Mouse (Mus musculus): ENCODE results near the gene Slfn14. TPM values are rescaled to one million over a fixed set of nuclear protein-coding genes. Genes with fewer than 3 reads are reported as not detected.

The Slfn14 gene
- total and polyA plus RNA-seq, 3 experiments, result 0.04 to 0.19 TPM; not detected in 1

- no peaks in the 10 kb centered on the region for H3K79me2 ChIP-seq (ENCODE audit: control insufficient read depth, insufficient read depth, low read length, poor library complexity)
- peak overlapping the region; percentile 54; the same call in 1 of the 2 replicates for H3K27ac ChIP-seq (ENCODE audit: control insufficient read depth, low read depth, low read length)
- TF ChIP-seq RAD21 (IDR thresholded peaks at IDR 0.05; ENCODE audit: low read depth, low read length) (no peak), MYC (IDR thresholded peaks at IDR 0.05; ENCODE audit: low read depth, low read length) (0 out of 2 replicates have a peak, but pooled peaks have one; percentile 24), EP300 (IDR thresholded peaks at IDR 0.05; ENCODE audit: low read depth in 1 of 2, low read length in 2 of 2) (0 out of 4 replicates have a peak, but pooled peaks of 1 of the 2 experiments have one; percentile 21), TCF12 (IDR thresholded peaks at IDR 0.05; ENCODE audit: low read depth, low read length) (no peak), ZNF384 (IDR thresholded peaks at IDR 0.05; ENCODE audit: low read depth, low read length) (no peak), SMC3 (IDR thresholded peaks at IDR 0.05; ENCODE audit: low read depth, low read length) (no peak), MXI1 (IDR thresholded peaks at IDR 0.05; ENCODE audit: low read depth, low read length) (peak; percentile 42; the same call in 1 of the 2 replicates), BHLHE40 (IDR thresholded peaks at IDR 0.05; ENCODE audit: borderline replicate concordance, low read depth, low read length) (no peak), SIN3A (IDR thresholded peaks at IDR 0.05; ENCODE audit: low read length) (0 out of 2 replicates have a peak, but pooled peaks have one; percentile 14), MAX (IDR thresholded peaks at IDR 0.05; ENCODE audit: low read length) (peak; percentile 34; the same call in 1 of the 2 replicates)
- no peaks in the 10 kb centered on the region for H3K9me3 ChIP-seq (replicated peaks; ENCODE audit: insufficient read depth, low read length)
- H3K4me3 ChIP-seq (ENCODE audit: control insufficient read depth in 1 of 2, insufficient read depth in 1 of 2, low read depth in 2 of 2, low read length in 2 of 2), result no peak overlapping the region
- H3K9ac ChIP-seq (ENCODE audit: control insufficient read depth, low read depth, low read length, poor library complexity, severe bottlenecking), result no peak overlapping the region
- H3K36me3 ChIP-seq (ENCODE audit: control insufficient read depth in 1 of 2, insufficient read depth in 2 of 2, low read length in 2 of 2), result peaks cover 0 to 29% of the 10 kb centered on the region in 2 experiments; a peak in 2 of 4 replicates
- H3K4me1 ChIP-seq (ENCODE audit: control insufficient read depth in 1 of 2, insufficient read depth in 2 of 2, low read length in 2 of 2), result peaks cover 22 to 33% of the 10 kb centered on the region in 2 experiments
- peaks cover 0 to 3% of the 10 kb centered on the region in 2 experiments; a peak in 2 of 4 replicates for H3K27me3 ChIP-seq (ENCODE audit: control insufficient read depth in 1 of 2, insufficient read depth in 2 of 2, low read length in 2 of 2)
- DNase-seq (ENCODE audit: low read depth, low spot score), result peak; percentile 51
Observed at GRCm38 (mm10) chr11:83285627-83286026, 899 bp downstream of the Slfn14 start.

- no peak overlapping the region for H3K4me3 ChIP-seq (ENCODE audit: control insufficient read depth in 1 of 2, insufficient read depth in 1 of 2, low read depth in 2 of 2, low read length in 2 of 2)
- peaks cover 15 to 17% of the 10 kb centered on the region in 2 experiments for H3K4me1 ChIP-seq (ENCODE audit: control insufficient read depth in 1 of 2, insufficient read depth in 2 of 2, low read length in 2 of 2)
- no peaks in the 10 kb centered on the region for H3K9me3 ChIP-seq (replicated peaks; ENCODE audit: insufficient read depth, low read length)
- TF ChIP-seq GATA1 (IDR thresholded peaks at IDR 0.05; ENCODE audit: low read depth, low read length) (no peak), USF2 (IDR thresholded peaks at IDR 0.05; ENCODE audit: borderline replicate concordance in 1 of 2, insufficient read depth in 1 of 2, low read depth in 1 of 2, low read length in 2 of 2) (no peak), POLR2AphosphoS2 (IDR thresholded peaks at IDR 0.05; ENCODE audit: low read length) (no peak), USF1 (IDR thresholded peaks at IDR 0.05; ENCODE audit: low read depth, low read length) (no peak), SMC3 (IDR thresholded peaks at IDR 0.05; ENCODE audit: low read depth, low read length) (no peak), ELF1 (IDR thresholded peaks at IDR 0.05; ENCODE audit: low read depth, low read length) (no peak), HCFC1 (IDR thresholded peaks at IDR 0.05; ENCODE audit: low read depth, low read length) (no peak), ZMIZ1 (IDR thresholded peaks at IDR 0.05; ENCODE audit: low read depth, low read length) (no peak), ZKSCAN1 (IDR thresholded peaks at IDR 0.05; ENCODE audit: low read depth, low read length) (no peak), RAD21 (IDR thresholded peaks at IDR 0.05; ENCODE audit: low read depth, low read length) (no peak), E2F4 (IDR thresholded peaks at IDR 0.05; ENCODE audit: borderline replicate concordance, low read depth, low read length) (no peak), NRF1 (IDR thresholded peaks at IDR 0.05; ENCODE audit: insufficient read depth, low read depth, low read length, poor library complexity, severe bottlenecking) (no peak), MAX (IDR thresholded peaks at IDR 0.05; ENCODE audit: low read length) (no peak), RCOR1 (IDR thresholded peaks at IDR 0.05; ENCODE audit: low read depth, low read length) (no peak), MEF2A (IDR thresholded peaks at IDR 0.05; ENCODE audit: extremely low read depth, insufficient replicate concordance, low read depth, low read length, poor library complexity, severe bottlenecking) (no peak), TAL1 (IDR thresholded peaks at IDR 0.05; ENCODE audit: low read length) (no peak), NELFE (IDR thresholded peaks at IDR 0.05; ENCODE audit: low read depth, low read length) (no peak), MYB (IDR thresholded peaks at IDR 0.05; ENCODE audit: low read depth, low read length) (no peak)
- H3K27me3 ChIP-seq (ENCODE audit: control insufficient read depth in 1 of 2, insufficient read depth in 2 of 2, low read length in 2 of 2), result peaks cover 0 to 6% of the 10 kb centered on the region in 2 experiments; a peak in 3 of 4 replicates
- H3K27ac ChIP-seq (ENCODE audit: control insufficient read depth, low read depth, low read length), result no peak overlapping the region
- peaks cover 0 to 18% of the 10 kb centered on the region in 2 experiments; a peak in 2 of 4 replicates for H3K36me3 ChIP-seq (ENCODE audit: control insufficient read depth in 1 of 2, insufficient read depth in 2 of 2, low read length in 2 of 2)
- H3K9ac ChIP-seq (ENCODE audit: control insufficient read depth, low read depth, low read length, poor library complexity, severe bottlenecking), result no peak overlapping the region
- no peak for DNase-seq (ENCODE audit: low read depth, low spot score)
- no peaks in the 10 kb centered on the region for H3K79me2 ChIP-seq (ENCODE audit: control insufficient read depth, insufficient read depth, low read length, poor library complexity)
Observed at GRCm38 (mm10) chr11:83282084-83282483, 4.4 kb downstream of the Slfn14 start.
